Mouse (Mus musculus) mammary gland, adult 2 months (tissue): Measurements from ENCODE around the gene Nkain1. TPM values are rescaled to one million over a fixed set of nuclear protein-coding genes. Genes with fewer than 3 reads are reported as not detected.

Source experiments
- polyA plus RNA-seq: library from polyadenylated mRNA; depleted of rRNA; stranded (reverse); fragments of >200 nt; gene quantifications from 2 replicates; pipeline ENCODE4 v1.2.3, GENCODE M21; 2012; ENCODE audit warnings: low replicate concordance; rRNA removed

Gene Nkain1
- polyA plus RNA-seq = 6.7 and 15.2 TPM in 2 replicates

GRCm38 (mm10) chr4:130574048-130574413 lies at the start of gene Nkain1:
Nkain1 (minus strand) TSS chr4:130574173.

Other genes starting within 250 kb of the Nkain1 start
- gene Zcchc17, start 214.2 kb downstream of the Nkain1 start, polyA plus RNA-seq = 25.2 and 25.7 TPM in 2 replicates
- 26.4 and 29.8 TPM in 2 replicates for gene Snrnp40, start 214.0 kb downstream of the Nkain1 start, polyA plus RNA-seq
- 54.6 and 60.4 TPM in 2 replicates for gene Pum1, start 89.1 kb upstream of the Nkain1 start, polyA plus RNA-seq
- gene Sdc3, start 218.4 kb upstream of the Nkain1 start, polyA plus RNA-seq = 68.5 and 127 TPM in 2 replicates